Mouse (Mus musculus): ENCODE results near the gene Gstm3.

- TF ChIP-seq CTCF (IDR thresholded peaks at IDR 0.05; ENCODE audit: extremely low read depth, insufficient read length, insufficient replicate concordance, low read depth, low read length) (no peak), POLR2A (IDR thresholded peaks at IDR 0.05; ENCODE audit: low read depth, low read length) (no peak)
These were observed 12.2 kb upstream of the Gstm3 start for GRCm38 (mm10) chr3:107981261-107981660.

All from small intestine, adult 2 months (tissue).